8 mouse cellular contexts compared by ENCODE assay signal in genomic region chr2:127462314-127462713, GRCm38 (mm10). TPM values are rescaled to one million over a fixed set of nuclear protein-coding genes. Genes with fewer than 3 reads are reported as not detected.
DNase-seq lines count a peak whose midpoint lies in the region; ATAC-seq lines count a peak whose summit lies in the region.

No protein-coding gene starts in this region.

- no peak overlapping the region for H3K4me2 ChIP-seq in forebrain, embryonic 16.5 days (ENCODE audit: low read length)
- H3K4me2 ChIP-seq in hindbrain, embryonic 15.5 days = no peak overlapping the region

- no peaks in the 10 kb centered on the region for H3K36me3 ChIP-seq in forebrain, embryonic 16.5 days (ENCODE audit: control insufficient read depth, insufficient read depth)
- H3K36me3 ChIP-seq in hindbrain, embryonic 15.5 days = no peaks in the 10 kb centered on the region

- WGBS in forebrain, embryonic 16.5 days = 16% methylated on average over 8 of the region's 8 CpGs
- WGBS in hindbrain, embryonic 15.5 days = 15% methylated on average over 8 of the region's 8 CpGs

- no peak overlapping the region for H3K27ac ChIP-seq in forebrain, embryonic 16.5 days (ENCODE audit: low read length)
- H3K27ac ChIP-seq in hindbrain, embryonic 15.5 days (replicated peaks) = no peak overlapping the region

- H3K9me3 ChIP-seq in forebrain, embryonic 16.5 days (ENCODE audit: control insufficient read depth, low read length) = no peaks in the 10 kb centered on the region
- H3K9me3 ChIP-seq in hindbrain, embryonic 15.5 days = no peaks in the 10 kb centered on the region

- ATAC-seq in CD4-positive, CD25-positive, alpha-beta regulatory T cell, adult 4 months = no peak
- peak; percentile 85 for ATAC-seq in forebrain, embryonic 16.5 days
- ATAC-seq in hindbrain, embryonic 15.5 days (ENCODE audit: low FRiP score, low read depth) = peak; percentile 81
- peak; percentile 90 for ATAC-seq in megakaryocyte, adult 5-6 weeks (ENCODE audit: poor library complexity, severe bottlenecking)

- DNase-seq in CD4-positive, CD25-positive, alpha-beta regulatory T cell, adult 2 months (ENCODE audit: low read depth, low spot score) = peak; percentile 61
- peak; percentile 65 for DNase-seq in cerebellum, adult 11-12 months
- peak; percentile 36 to 61 for DNase-seq in layer of hippocampus, postnatal 25 days (ENCODE audit: extremely low spot score in 1 of 2, low spot score in 1 of 2)
- DNase-seq in right cerebral cortex, postnatal 10 days (ENCODE audit: low spot score in 2 of 2) = peak; percentile 68 to 80

- H3K9ac ChIP-seq in forebrain, embryonic 16.5 days (replicated peaks; ENCODE audit: low read depth, low read length) = no peak overlapping the region
- H3K9ac ChIP-seq in hindbrain, embryonic 15.5 days = no peak overlapping the region

- H3K4me1 ChIP-seq in forebrain, embryonic 16.5 days (replicated peaks; ENCODE audit: control insufficient read depth, insufficient read depth, low read length) = no peaks in the 10 kb centered on the region
- no peaks in the 10 kb centered on the region for H3K4me1 ChIP-seq in hindbrain, embryonic 15.5 days (replicated peaks)

- H3K4me3 ChIP-seq in forebrain, embryonic 16.5 days (replicated peaks; ENCODE audit: low read length) = no peak overlapping the region
- H3K4me3 ChIP-seq in hindbrain, embryonic 15.5 days = no peak overlapping the region

- 0 out of 2 replicates have a peak, but pooled peaks cover 2% of the 10 kb centered on the region for H3K27me3 ChIP-seq in forebrain, embryonic 16.5 days (replicated peaks; ENCODE audit: control insufficient read depth, insufficient read depth, low read length)
- 0 out of 2 replicates have a peak, but pooled peaks cover 2% of the 10 kb centered on the region for H3K27me3 ChIP-seq in hindbrain, embryonic 15.5 days

RNA-seq across cellular contexts. Expression of gene Fahd2a, which starts 17.9 kb away (rescaled TPM):
- polyA plus RNA-seq in CD4-positive, CD25-positive, alpha-beta regulatory T cell, adult 4 months (2017; shearing (Covaris generic)) = 10 to 100 TPM; 44.7 to 49.2 TPM
- 26.1 and 26.8 TPM in 2 replicates for polyA plus RNA-seq in forebrain, embryonic 16.5 days (2015; fragmentation: Nextera tagmentation; extraction: Ambion mirVana)
- 30.4 and 31.8 TPM in 2 replicates for polyA plus RNA-seq in hindbrain, embryonic 15.5 days (2015; fragmentation: Nextera tagmentation; extraction: Ambion mirVana)
- 10 to 100 TPM; 17.7 to 17.9 TPM for total RNA-seq in layer of hippocampus, postnatal 25 days (2021)
- total RNA-seq in megakaryocyte, adult 5-6 weeks (2015) = 9.9 and 16.8 TPM in 2 replicates
- 6.4 and 9.7 TPM in 2 replicates for total RNA-seq in megakaryocyte, adult 5-6 weeks (2017)

RNA-seq across cellular contexts. Expression of gene Gpat2, which starts 37.3 kb away (rescaled TPM):
- under 1 TPM; 0.23 to 0.52 TPM for polyA plus RNA-seq in CD4-positive, CD25-positive, alpha-beta regulatory T cell, adult 4 months (2017; shearing (Covaris generic))
- 0.09 and 0.13 TPM in 2 replicates for polyA plus RNA-seq in forebrain, embryonic 16.5 days (2015; fragmentation: Nextera tagmentation; extraction: Ambion mirVana)
- polyA plus RNA-seq in hindbrain, embryonic 15.5 days (2015; fragmentation: Nextera tagmentation; extraction: Ambion mirVana) = 0.18 and 0.33 TPM in 2 replicates
- total RNA-seq in layer of hippocampus, postnatal 25 days (2021) = under 1 TPM; 0.26 to 0.27 TPM
- not detected in 2 replicates for total RNA-seq in megakaryocyte, adult 5-6 weeks (2015)
- not detected in 2 replicates for total RNA-seq in megakaryocyte, adult 5-6 weeks (2017)

RNA-seq across cellular contexts. Expression of gene Kcnip3, which starts 59.6 kb away (rescaled TPM):
- not detected for polyA plus RNA-seq in CD4-positive, CD25-positive, alpha-beta regulatory T cell, adult 4 months (2017; shearing (Covaris generic))
- 9.7 and 9.9 TPM in 2 replicates for polyA plus RNA-seq in forebrain, embryonic 16.5 days (2015; fragmentation: Nextera tagmentation; extraction: Ambion mirVana)
- polyA plus RNA-seq in hindbrain, embryonic 15.5 days (2015; fragmentation: Nextera tagmentation; extraction: Ambion mirVana) = 11.0 and 13.9 TPM in 2 replicates
- total RNA-seq in layer of hippocampus, postnatal 25 days (2021) = 10 to 100 TPM; 63.9 to 73.7 TPM
- 3.5 and 3.6 TPM in 2 replicates for total RNA-seq in megakaryocyte, adult 5-6 weeks (2015)
- 0.62 and 2.2 TPM in 2 replicates for total RNA-seq in megakaryocyte, adult 5-6 weeks (2017)
